Mouse (Mus musculus): ENCODE results near the gene Mt3.
A peak's percentile ranks its signal among the peaks of the same experiment; 100 is the strongest.
"Not testable (repeated sequence)": the region's sequence is repeated elsewhere in the genome, so short reads cannot be mapped to it uniquely, and the experiment has no call there.

Mt3 gene

GRCm38 (mm10) chr8:94152513-94153300, at the start of gene Mt3:
Gene Mt3, plus strand, starts transcription at chr8:94152607.
- DNase-seq (ENCODE audit: low spot score) = peak; percentile 54

DNA sequence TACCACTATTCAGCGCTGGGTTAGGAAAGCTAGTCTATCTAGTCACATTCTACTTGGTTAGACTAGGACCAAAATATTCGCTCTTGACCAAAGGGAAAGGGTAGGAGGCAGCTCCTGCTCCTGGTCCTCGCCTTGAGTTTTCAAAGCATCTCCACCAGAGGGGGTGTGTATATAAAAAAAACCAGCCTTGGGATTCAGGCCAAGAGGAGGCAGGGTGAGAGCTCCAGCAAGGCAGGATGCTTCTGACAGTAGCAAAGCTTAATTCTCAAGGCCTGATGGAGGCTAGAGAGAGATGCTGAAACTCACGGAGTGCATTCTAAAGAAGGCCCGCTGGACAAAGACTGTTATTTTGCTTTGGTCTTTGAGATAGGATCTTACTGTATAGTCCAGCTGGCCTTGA, 48.3 kb upstream of the Mt3 start:
- no peak for DNase-seq (ENCODE audit: low spot score)

DNA sequence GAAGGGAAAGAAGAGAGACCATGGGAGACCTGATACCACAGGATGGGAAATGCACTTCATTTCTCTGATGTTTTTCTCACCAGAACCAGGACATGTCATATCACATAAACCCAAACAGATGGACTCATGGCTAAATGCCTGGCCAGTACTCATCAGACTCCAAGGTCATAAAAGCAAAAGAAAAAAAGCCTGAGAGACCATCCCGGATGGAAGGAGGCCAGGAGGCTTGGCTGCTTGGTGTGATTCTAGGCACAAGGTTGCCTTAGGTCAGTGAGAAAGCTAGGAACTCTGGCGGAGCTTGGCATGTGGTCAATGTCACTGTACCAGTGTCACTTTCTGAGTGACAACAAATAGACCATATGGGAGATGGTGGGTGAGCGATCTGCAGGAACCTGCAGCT, 44.5 kb upstream of the Mt3 start:
- DNase-seq (ENCODE audit: low spot score) = peak; percentile 35

DNA sequence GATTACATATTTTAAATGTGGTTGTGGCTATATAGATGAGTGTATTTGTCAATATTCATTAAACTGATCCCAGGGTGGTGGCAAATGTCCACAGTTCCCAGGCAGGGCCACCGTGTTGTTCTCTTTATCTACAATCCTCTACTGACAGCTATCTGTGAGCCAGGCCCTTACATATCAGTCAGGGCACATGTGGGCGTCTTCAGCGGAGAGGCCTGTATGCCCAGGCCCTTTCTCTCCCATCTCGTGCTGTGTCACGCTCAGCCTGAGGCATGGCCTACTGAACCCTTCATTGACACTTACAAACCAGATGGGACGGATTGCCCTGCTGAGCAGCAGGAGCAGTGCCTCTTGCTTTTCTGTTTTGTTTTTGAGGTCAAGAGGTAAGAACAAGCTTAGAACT, 43.0 kb upstream of the Mt3 start:
- no peak for DNase-seq (ENCODE audit: low spot score)

GRCm38 (mm10) chr8:94109835-94110234, 42.6 kb upstream of the Mt3 start:
- DNase-seq (ENCODE audit: low spot score) = no peak

DNA sequence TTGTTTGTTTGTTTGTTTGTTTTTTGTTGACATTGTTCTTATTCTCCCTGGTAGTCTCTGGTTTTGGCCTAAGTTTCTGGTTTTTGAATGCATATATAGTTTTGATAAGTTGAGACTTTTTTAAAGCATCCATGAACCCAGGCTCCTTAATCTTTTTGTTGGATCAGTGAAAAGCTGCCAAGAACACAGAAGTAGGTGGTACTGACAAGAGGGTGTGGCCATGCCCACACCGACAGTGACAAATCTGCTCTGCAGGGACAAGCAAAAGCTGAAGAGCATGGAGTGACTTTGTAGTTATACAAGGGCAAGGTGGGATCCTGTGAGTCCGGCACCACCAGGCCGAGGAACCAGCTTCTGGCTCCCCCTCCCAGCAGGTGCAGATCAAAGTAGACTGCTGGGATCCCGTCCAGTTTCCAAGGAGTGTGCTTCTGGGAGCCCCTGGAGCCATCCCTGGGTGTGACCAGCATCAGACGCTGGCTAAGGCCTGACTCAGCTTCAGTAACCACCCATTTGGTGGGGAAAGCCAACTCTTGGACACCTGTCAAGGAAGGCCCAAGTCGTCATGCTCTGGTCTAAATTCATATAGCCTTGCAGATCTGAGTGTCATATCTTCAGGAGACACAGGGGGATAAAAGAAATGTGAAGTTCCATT, 41.8 kb upstream of the Mt3 start:
- DNase-seq (ENCODE audit: low spot score) = no peak

GRCm38 (mm10) chr8:94113435-94113834, 39.0 kb upstream of the Mt3 start:
- DNase-seq (ENCODE audit: low spot score) = no peak

- no peak for DNase-seq (ENCODE audit: low spot score)
Measured at GRCm38 (mm10) chr8:94113972-94114371, 38.4 kb upstream of the Mt3 start.

- no peak for DNase-seq (ENCODE audit: low spot score)
Measured at GRCm38 (mm10) chr8:94118776-94119430, 33.5 kb upstream of the Mt3 start.

DNA sequence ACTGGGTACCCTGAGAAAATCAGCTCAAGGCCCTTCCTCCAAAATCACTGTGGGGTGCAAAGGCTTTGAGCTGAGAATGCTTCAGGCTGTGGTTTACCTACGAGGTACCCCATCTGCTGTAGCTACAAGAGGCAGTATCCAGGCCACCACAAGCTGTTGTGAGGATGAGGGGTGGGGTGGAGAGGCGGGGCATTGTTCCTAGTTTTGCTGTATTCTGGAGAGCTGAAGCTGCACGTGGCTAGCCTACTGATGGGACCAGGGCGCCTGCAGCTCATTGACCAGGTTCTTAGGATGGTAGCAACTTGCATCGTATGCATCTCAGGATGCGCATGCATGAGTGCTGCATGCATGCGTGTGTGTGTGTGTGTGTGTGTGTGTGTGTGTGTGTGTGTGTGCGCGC, 30.8 kb upstream of the Mt3 start:
- DNase-seq (ENCODE audit: low spot score) = no peak

GRCm38 (mm10) chr8:94122711-94123468, 29.5 kb upstream of the Mt3 start:
- DNase-seq (ENCODE audit: low spot score) = no peak

DNA sequence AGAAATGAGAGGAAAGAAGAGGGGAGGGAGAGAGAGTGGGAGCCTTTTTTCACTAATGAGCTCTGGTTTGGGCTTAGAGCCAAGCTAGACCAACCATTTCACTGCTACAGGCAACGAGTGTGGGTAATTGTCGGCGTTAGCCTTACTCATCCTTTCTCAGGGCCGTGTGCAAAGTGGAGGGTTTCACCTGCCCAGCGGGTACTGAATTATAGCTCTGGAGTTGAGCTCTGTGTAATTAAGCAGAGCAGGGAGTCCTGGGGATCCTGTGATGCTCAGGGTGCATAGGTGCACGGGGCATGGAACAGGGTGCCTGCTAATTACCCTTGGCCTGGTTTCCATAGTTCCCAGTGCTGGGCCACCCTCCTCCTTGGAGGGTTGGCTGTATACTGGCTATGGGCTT, 24.7 kb upstream of the Mt3 start:
- no peak for DNase-seq (ENCODE audit: low spot score)

DNA sequence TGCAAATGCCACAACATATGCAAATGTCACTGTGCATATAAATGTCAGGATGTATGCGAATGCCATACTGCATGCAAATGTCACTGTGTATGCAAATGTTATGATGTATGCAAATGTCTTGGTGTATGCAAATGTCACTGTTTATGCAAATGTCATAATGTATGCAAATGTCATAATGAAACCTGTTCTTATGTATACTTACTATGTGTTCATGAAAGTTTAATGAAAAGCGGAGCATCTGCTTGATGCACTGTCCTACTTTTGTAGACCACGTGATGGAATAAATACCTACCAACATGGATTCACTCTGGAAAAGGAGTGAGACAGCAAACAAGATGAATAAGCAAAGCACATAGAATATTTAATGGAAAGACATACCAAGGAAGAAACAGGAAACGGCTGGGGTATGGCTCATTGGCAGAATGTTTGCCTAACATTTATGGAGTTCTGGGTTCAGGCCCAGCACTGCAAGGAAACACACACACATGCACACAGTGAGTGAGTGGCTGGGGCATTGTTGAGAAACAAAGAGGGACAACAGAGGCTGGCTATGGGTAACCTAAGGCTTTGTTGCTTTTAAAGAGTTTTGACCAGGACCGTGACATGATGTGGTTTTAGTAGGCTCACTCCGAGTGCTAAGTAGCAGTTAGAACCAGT, 23.1 kb upstream of the Mt3 start:
- DNase-seq (ENCODE audit: low spot score) = no peak

GRCm38 (mm10) chr8:94130126-94130525, 22.3 kb upstream of the Mt3 start:
- DNase-seq (ENCODE audit: low spot score) = no peak

DNA sequence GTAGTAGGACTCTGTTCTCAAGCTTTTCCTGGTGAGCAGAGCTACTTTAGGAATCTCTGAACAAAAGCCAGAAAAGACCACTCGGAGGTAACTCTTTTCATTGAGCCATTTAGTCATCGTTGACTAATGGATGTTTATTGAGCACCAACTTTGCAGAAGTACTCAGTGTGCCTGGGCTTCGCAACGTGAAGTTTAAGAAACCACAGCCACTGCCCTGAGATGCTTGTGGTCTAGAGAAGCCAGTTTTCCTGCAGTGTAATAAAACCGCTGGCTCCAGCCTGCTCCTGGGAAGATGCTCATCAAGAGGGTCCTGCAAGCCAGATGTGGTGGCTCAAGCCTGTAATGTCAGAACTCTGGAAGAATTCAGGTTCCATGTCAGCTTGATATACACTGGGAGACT, 20.3 kb upstream of the Mt3 start:
- DNase-seq (ENCODE audit: low spot score) = no peak

DNA sequence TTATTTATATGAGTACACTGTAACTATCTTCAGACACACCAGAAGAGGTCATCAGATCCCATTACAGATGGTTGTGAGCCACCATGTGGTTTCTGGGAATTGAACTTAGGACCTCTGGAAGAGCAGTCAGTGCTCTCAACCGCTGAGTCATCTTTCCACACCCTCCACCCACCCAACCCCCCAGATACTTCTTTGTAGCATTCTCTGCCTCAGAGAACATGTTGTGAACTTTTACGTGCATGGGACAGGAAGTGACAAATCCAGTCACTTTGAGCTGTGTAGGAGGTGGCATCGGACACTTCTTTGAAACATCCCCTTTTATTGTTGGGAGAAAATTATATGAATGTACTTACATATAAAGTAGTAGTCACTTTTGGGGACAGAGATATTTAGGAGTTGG, 17.8 kb upstream of the Mt3 start:
- not testable (repeated sequence) for DNase-seq (ENCODE audit: low spot score)

GRCm38 (mm10) chr8:94135556-94135955, 16.9 kb upstream of the Mt3 start:
- DNase-seq (ENCODE audit: low spot score) = no peak

DNA sequence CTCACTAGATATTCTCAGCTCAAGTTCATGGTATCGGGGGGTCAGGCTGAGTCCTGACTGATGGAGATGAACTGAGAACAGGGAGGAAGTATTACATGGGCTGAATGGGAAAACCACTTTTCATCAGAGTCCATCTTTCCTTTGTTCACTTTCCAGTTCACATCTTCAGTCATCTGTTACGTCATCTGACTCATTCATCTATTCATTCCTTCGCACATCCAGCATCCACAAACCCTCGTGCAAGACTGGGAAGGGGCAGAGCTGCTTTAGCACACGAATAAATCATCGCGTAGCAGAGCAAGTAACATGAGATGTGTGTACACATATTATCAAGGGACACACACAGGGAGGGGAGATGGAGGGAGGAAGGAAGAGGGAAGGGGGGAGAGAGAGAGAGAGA, 16.2 kb upstream of the Mt3 start:
- DNase-seq (ENCODE audit: low spot score) = no peak

DNA sequence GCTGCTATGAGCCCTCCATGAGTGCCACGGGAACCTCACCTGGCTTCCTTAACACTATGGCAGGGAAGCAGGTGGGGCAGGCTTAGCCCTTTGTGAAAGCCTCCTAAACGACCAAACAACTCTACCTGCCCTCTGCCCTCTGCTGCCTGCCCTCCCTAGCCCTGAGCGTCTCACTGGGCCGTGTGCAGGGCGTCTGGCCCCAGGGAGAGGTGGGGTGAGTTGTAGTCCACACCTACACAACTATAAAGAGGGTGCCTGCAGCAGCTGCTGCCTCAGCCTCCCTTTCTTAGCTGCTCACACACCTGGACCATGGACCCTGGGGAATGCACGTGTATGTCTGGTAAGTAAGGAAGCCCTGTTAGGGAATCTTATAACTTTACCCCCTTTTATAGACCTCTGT, 15.5 kb upstream of the Mt3 start, which contains the start of gene Mt4:
TSS of gene Mt4 (plus strand) at position 265 of the 400 bp plus-strand sequence.
- DNase-seq (ENCODE audit: low spot score) = no peak

DNA sequence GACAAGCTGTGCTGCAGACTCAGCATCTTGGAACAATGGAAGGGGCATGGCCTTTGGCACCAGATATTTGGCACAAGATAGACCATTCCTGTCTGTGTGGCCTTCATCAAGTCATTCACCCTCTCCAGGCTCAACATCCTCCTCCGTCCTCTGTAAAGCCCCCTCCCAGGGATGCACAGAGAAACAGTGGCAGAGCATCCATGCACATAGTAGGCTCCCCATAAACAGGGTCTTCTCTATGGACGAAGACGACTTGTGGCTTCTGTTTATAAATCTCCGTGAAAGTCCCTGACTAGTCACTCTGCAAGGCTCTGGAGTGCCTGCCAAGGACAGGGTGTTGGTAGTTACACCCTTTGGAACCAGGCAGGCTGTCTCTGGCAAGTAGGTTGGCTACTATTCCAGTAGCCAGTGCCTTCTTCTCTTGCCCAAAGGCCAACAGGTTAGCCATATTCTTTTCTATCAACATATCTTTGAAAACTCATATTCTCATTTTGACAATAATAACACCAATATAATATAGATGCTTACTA, 12.1 kb upstream of the Mt3 start:
- DNase-seq (ENCODE audit: low spot score) = no peak

DNA sequence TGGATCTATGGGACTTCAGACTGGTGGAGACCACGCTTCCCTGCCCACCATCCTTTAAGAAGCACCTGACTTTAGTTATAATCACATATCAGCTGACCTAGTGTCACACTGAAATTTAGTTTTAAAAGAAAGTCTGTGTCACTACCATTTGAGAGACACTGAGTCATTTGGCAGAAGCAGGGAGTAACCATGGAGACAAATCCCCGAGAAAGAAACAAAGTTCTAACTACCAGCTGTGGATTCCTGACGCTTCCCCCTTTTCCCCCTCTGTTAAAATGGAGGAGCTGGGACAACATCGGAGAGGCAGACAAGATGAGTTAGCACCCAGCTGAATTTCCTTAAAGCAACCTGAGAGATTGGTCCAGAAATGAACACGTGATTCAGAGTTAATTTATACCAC, 4.2 kb upstream of the Mt3 start:
- no peak for DNase-seq (ENCODE audit: low spot score)

GRCm38 (mm10) chr8:94150925-94151324, 1.5 kb upstream of the Mt3 start:
- DNase-seq (ENCODE audit: low spot score) = no peak
